Mouse (Mus musculus) pancreas, adult 10 weeks (tissue): ENCODE measurements around the gene Usb1. TPM values are rescaled to one million over a fixed set of nuclear protein-coding genes. Genes with fewer than 3 reads are reported as not detected.

ENCODE experiments used
- polyA plus RNA-seq: library from polyadenylated mRNA; stranded (reverse); fragments of 350-450 nt; fragmentation: Illumina TruSeq; extraction: RNeasy Lipid Tissue Mini Kit (QIAGEN cat#74804); gene quantifications from one replicate; pipeline ENCODE4 v1.2.3, GENCODE M21; 2015; ENCODE audit warnings: low read depth, low replicate concordance; ENCODE audit not compliant: insufficient read depth

The Usb1 gene
- 4.9 TPM for polyA plus RNA-seq

DNA sequence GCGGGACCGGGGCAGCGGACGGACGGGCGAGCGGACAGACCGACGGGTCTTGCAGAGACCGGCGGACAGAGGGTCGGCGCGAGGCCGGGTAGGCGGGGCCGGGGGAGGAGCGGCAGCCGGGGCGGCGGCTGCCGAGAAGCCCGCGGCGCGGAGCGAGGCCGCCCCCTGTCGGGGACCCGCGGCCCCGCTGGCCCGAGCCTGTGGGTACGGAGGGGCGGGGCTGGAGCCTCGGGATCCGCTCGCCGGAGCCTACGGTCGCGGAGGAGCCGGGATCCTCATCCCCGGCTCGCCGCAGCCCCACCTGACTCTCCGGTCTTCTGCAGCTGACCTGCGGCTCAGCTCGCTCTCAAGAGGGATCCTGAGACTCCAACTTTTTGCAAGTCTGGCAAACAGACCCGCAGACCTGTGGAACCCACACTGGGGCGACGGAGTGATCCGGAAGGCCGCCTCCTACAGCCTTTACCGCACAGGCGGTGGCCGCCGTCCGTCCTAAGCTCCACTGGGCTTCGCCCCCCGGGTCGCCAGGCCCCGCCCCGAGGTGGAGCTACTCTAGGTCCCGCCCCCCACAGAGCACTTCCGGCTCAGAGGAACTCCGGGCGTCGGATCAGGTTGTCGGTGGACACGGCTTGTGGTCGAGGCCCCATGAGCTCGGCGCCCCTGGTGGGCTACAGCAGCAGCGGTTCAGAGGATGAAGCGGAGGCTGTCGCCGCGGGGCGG is at the start of gene Usb1, which contains the start of gene Zfp319:
Gene Usb1, plus strand, starts transcription at position 565 of the 717 bp plus-strand sequence.
Gene Zfp319, minus strand, starts transcription at position 231 of the 717 bp plus-strand sequence.

DNA sequence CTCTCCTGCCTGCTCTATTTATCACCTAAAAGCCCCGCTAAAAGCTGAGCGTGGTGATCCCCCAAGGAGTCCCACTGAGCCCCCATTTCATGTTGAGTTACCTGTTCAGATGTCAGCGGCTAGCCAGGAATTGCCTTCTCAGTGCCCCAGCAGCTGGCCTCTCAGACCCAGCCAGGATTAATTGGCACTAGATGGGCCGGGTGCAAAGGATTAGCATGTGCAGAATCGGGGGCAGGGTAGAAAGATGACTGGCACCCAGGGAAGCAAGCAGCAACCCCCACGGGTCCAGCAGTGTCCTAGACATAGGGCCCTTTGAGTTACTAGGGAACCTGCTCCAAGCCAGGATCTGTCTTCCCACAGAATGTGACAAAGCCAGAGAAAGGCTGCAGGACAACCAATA is 25.7 kb upstream of the Usb1 start, which contains the start of gene Cngb1:
Gene Cngb1, minus strand, starts transcription at position 155 of the 400 bp plus-strand sequence.

DNA sequence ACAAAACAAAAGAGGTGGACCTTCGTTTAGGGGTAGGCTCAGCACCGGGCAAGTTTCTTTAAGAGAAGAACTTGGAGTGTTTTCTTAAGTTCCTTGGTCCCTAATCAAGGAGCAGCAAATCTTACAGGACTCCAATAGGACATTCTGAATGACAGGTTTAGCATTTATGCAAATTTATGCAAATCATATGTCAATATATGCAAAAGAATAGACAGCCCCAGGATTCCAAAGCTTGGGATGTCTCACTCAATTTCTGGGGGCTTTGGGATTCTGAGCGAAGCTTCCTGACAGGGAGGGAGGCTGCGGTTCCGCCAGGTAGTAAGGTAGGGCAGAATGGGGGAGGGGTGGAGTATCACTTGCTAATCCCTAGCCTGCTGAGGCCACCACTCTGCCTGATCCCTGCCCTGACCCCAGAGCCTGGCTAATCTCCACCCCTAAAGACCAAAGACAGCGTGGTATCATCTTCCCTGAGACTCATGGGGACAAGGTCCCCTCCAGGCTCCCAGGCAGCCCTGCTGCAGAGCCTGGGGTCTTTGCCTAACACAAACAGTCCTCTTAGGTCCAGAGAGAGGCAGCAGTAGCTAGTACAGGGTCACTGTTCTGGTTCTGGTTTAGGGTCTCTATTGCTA is 21.6 kb upstream of the Usb1 start, which contains the start of gene Tepp:
Gene Tepp, plus strand, starts transcription at position 225 of the 629 bp plus-strand sequence.

DNA sequence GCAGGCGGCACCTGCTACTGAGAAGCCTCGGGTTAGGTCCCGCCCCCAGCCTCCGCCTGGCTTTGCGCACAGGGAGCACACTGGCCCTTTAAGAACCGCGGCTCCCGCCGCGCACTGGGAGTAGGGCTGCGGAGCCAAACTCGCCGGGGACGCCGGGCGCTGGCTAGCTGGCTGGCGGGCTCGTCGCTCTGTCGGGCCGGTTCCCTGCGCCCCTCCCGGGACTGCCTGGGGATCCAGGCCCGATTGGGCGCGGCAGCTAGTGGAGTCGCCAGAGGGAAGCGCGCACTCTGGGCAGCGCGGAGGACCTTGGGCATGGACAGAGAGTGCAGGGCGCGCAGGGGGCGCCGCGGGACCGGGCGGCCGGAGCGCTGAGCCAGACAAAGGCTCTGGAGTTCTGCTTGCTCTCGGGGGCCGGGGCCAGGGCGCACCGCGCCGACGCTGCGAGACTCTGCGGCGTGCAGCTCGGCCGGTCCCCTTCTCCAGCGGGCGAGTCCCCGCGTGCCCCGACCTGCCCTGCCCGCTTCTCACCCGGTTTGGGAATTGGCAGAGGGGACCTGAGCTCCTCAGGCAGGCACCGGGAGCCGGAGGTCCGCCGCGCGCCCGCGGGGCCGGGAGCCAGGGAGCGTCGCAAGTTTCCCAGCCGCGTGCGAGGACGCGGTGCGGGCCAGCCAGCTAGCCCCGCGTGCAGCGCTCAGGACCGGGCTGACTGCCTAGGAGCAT is 20.2 kb downstream of the Usb1 start, which contains the start of gene Mmp15:
Gene Mmp15, plus strand, starts transcription at position 118 of the 720 bp plus-strand sequence.

Other genes starting within 250 kb of the Usb1 start
- gene Kifc3, start 129.5 kb upstream of the Usb1 start, polyA plus RNA-seq = 29.2 TPM
- 0.13 TPM for gene Cngb1, start 25.7 kb upstream of the Usb1 start, polyA plus RNA-seq
- not detected for gene Tepp, start 21.7 kb upstream of the Usb1 start, polyA plus RNA-seq
- gene Zfp319, start 334 bp upstream of the Usb1 start, polyA plus RNA-seq = 2.1 TPM
- 7.1 TPM for gene Mmp15, start 20.0 kb downstream of the Usb1 start, polyA plus RNA-seq
- gene Cfap20, start 102.6 kb downstream of the Usb1 start, polyA plus RNA-seq = 15.2 TPM
- gene Csnk2a2, start 157.8 kb downstream of the Usb1 start, polyA plus RNA-seq = 7.5 TPM
- not detected for gene Ccdc113, start 201.8 kb downstream of the Usb1 start, polyA plus RNA-seq
- not detected for gene Prss54, start 244.1 kb downstream of the Usb1 start, polyA plus RNA-seq